ENCODE assay signal across 20 mouse cellular contexts in genomic region chr10:121227988-121228409, GRCm38 (mm10).
A peak's percentile ranks its signal among the peaks of the same experiment; 100 is the strongest.
DNase-seq lines count a peak whose midpoint lies in the region; ATAC-seq lines count a peak whose summit lies in the region.
"Had no signal": no experiment of that assay in that cellular context is flagged by ENCODE, and none has a peak within 500 bp of the region (broad histone marks: within the 10 kb centered on the region; RNA-seq: fewer than 3 reads in every experiment).

No protein-coding gene starts in this region.

- no peak for ATAC-seq in embryonic facial prominence, embryonic 11.5 days (replicated peaks; ENCODE audit: insufficient number of reproducible peaks, low FRiP score, low TSS enrichment, low read depth)
- no peak for ATAC-seq in neural tube, embryonic 15.5 days (ENCODE audit: low FRiP score)
- no peak for ATAC-seq in neural tube, embryonic 11.5 days (ENCODE audit: insufficient read depth, low FRiP score, low TSS enrichment)

- no peak overlapping the region for H3K4me3 ChIP-seq in embryonic facial prominence, embryonic 11.5 days (ENCODE audit: low read depth, low read length)
- no peak overlapping the region for H3K4me3 ChIP-seq in embryonic facial prominence, embryonic 10.5 days
- H3K4me3 ChIP-seq in neural tube, embryonic 15.5 days (replicated peaks): no peak overlapping the region
- no peak overlapping the region for H3K4me3 ChIP-seq in neural tube, embryonic 11.5 days (ENCODE audit: low read depth, low read length)
- H3K4me3 ChIP-seq: embryonic facial prominence, embryonic 15.5 days; forebrain, embryonic 10.5 days; heart, embryonic 12.5 days; lung, embryonic 15.5 days had no signal

- H3K36me3 ChIP-seq in embryonic facial prominence, embryonic 11.5 days (replicated peaks; ENCODE audit: control insufficient read depth, insufficient read depth, low read depth, low read length): no peaks in the 10 kb centered on the region
- no peaks in the 10 kb centered on the region for H3K36me3 ChIP-seq in embryonic facial prominence, embryonic 10.5 days (replicated peaks)
- H3K36me3 ChIP-seq in neural tube, embryonic 15.5 days: no peaks in the 10 kb centered on the region
- no peaks in the 10 kb centered on the region for H3K36me3 ChIP-seq in neural tube, embryonic 11.5 days (ENCODE audit: control insufficient read depth, insufficient read depth, low read length)
- H3K36me3 ChIP-seq: embryonic facial prominence, embryonic 15.5 days; forebrain, embryonic 10.5 days; heart, embryonic 12.5 days; lung, embryonic 15.5 days had no signal

- WGBS in embryonic facial prominence, embryonic 11.5 days: 74% methylated on average over 16 of the region's 16 CpGs
- 72% methylated on average over 16 of the region's 16 CpGs for WGBS in embryonic facial prominence, embryonic 10.5 days
- WGBS in neural tube, embryonic 15.5 days: 37% methylated on average over 16 of the region's 16 CpGs
- WGBS in neural tube, embryonic 11.5 days: 40% methylated on average over 16 of the region's 16 CpGs

- no peak overlapping the region for H3K27ac ChIP-seq in embryonic facial prominence, embryonic 11.5 days (replicated peaks; ENCODE audit: low read depth, low read length)
- no peak overlapping the region for H3K27ac ChIP-seq in embryonic facial prominence, embryonic 10.5 days (replicated peaks)
- no peak overlapping the region for H3K27ac ChIP-seq in neural tube, embryonic 15.5 days (replicated peaks)
- H3K27ac ChIP-seq in neural tube, embryonic 11.5 days (ENCODE audit: low read depth, low read length): no peak overlapping the region
- H3K27ac ChIP-seq: embryonic facial prominence, embryonic 15.5 days; forebrain, embryonic 10.5 days; lung, embryonic 15.5 days had no signal

- H3K9me3 ChIP-seq in embryonic facial prominence, embryonic 11.5 days (replicated peaks; ENCODE audit: control insufficient read depth, low read length): no peaks in the 10 kb centered on the region
- H3K9me3 ChIP-seq in embryonic facial prominence, embryonic 10.5 days: peaks cover 3% of the 10 kb centered on the region
- 0 out of 2 replicates have a peak, but pooled peaks cover 4% of the 10 kb centered on the region for H3K9me3 ChIP-seq in neural tube, embryonic 15.5 days (replicated peaks)
- H3K9me3 ChIP-seq in neural tube, embryonic 11.5 days (ENCODE audit: control insufficient read depth, low read length): no peaks in the 10 kb centered on the region
- H3K9me3 ChIP-seq: lung, embryonic 15.5 days had no signal

- no peak overlapping the region for H3K9ac ChIP-seq in embryonic facial prominence, embryonic 11.5 days (replicated peaks; ENCODE audit: low read length)
- no peak overlapping the region for H3K9ac ChIP-seq in neural tube, embryonic 15.5 days (replicated peaks)
- no peak overlapping the region for H3K9ac ChIP-seq in neural tube, embryonic 11.5 days (ENCODE audit: low read length)
- H3K9ac ChIP-seq: embryonic facial prominence, embryonic 15.5 days; heart, embryonic 12.5 days; lung, embryonic 15.5 days had no signal

- peak; percentile 35 for DNase-seq in embryonic facial prominence, embryonic 11.5 days (ENCODE audit: low spot score)
- no peak for DNase-seq in embryonic facial prominence, embryonic 10.5 days (ENCODE audit: low spot score)
- DNase-seq in neural tube, embryonic 10.5 days (ENCODE audit: extremely low spot score, low spot score): peak; percentile 52
- peak; percentile 90 for DNase-seq in forelimb bud, embryonic 11.5 days (ENCODE audit: low read depth, low spot score)
- DNase-seq in neural tube, embryonic 11.5 days (ENCODE audit: low spot score): peak; percentile 42
- no peak for DNase-seq in natural killer cell, adult 2 months (ENCODE audit: low spot score in 2 of 2)
- DNase-seq in Muller cell, postnatal 12 days (ENCODE audit: inconsistent ontology term): no peak
- DNase-seq: cerebellum, postnatal 10 days; heart, postnatal 36 days; kidney, adult 2 months; kidney, postnatal 36 days; layer of hippocampus, adult 9-11 months; midbrain, embryonic 14.5 days; thymus, adult 2 months had no signal

- no peak overlapping the region for H3K4me2 ChIP-seq in embryonic facial prominence, embryonic 11.5 days (ENCODE audit: low read depth, low read length)
- H3K4me2 ChIP-seq in neural tube, embryonic 15.5 days: no peak overlapping the region
- no peak overlapping the region for H3K4me2 ChIP-seq in neural tube, embryonic 11.5 days (ENCODE audit: low read depth)
- H3K4me2 ChIP-seq: embryonic facial prominence, embryonic 15.5 days; heart, embryonic 12.5 days; lung, embryonic 15.5 days had no signal

- H3K27me3 ChIP-seq in embryonic facial prominence, embryonic 11.5 days (ENCODE audit: control insufficient read depth, insufficient read depth, low read length): no peaks in the 10 kb centered on the region
- no peaks in the 10 kb centered on the region for H3K27me3 ChIP-seq in embryonic facial prominence, embryonic 10.5 days (replicated peaks; ENCODE audit: low read depth, poor library complexity, severe bottlenecking)
- peaks cover 4% of the 10 kb centered on the region; the same call in 1 of the 2 replicates for H3K27me3 ChIP-seq in neural tube, embryonic 15.5 days (replicated peaks)
- no peaks in the 10 kb centered on the region for H3K27me3 ChIP-seq in neural tube, embryonic 11.5 days (ENCODE audit: control insufficient read depth, insufficient read depth, low read length)
- H3K27me3 ChIP-seq: CH12.LX; embryonic facial prominence, embryonic 15.5 days; heart, embryonic 12.5 days; lung, embryonic 15.5 days had no signal

- no peaks in the 10 kb centered on the region for H3K4me1 ChIP-seq in embryonic facial prominence, embryonic 11.5 days (ENCODE audit: control insufficient read depth, insufficient read depth, low read length)
- 0 out of 2 replicates have a peak, but pooled peaks cover 3% of the 10 kb centered on the region for H3K4me1 ChIP-seq in embryonic facial prominence, embryonic 10.5 days
- H3K4me1 ChIP-seq in neural tube, embryonic 15.5 days: no peaks in the 10 kb centered on the region
- H3K4me1 ChIP-seq in neural tube, embryonic 11.5 days (ENCODE audit: control insufficient read depth, insufficient read depth, low read length): no peaks in the 10 kb centered on the region
- H3K4me1 ChIP-seq: forebrain, embryonic 10.5 days; heart, embryonic 12.5 days; lung, embryonic 15.5 days had no signal

Comparison
In these comparisons a context has a peak if more than half of its experiments do, and no peak if none do; other contexts are left out.
1. DNase-seq: peak in embryonic facial prominence, embryonic 11.5 days (single experiment), neural tube, embryonic 10.5 days (single experiment), forelimb bud, embryonic 11.5 days (single experiment) and neural tube, embryonic 11.5 days (single experiment); none in embryonic facial prominence, embryonic 10.5 days (single experiment), natural killer cell, adult 2 months (0 of 2) and Muller cell, postnatal 12 days (single experiment).